Mouse (Mus musculus) ES-E14 (cell line): Measurements from ENCODE around the gene B430306N03Rik.

Experiments used
- CHD2 ChIP-seq: IDR thresholded peaks from 2 replicates; pipeline ENCODE4 v1.6.1; 2014; ENCODE audit warnings: mild to moderate bottlenecking, low read depth, low read length, inconsistent platforms
- HCFC1 ChIP-seq: IDR thresholded peaks from 2 replicates; pipeline ENCODE4 v1.6.1; 2012; ENCODE audit warnings: low read length, inconsistent platforms, borderline replicate concordance; ENCODE audit not compliant: insufficient read depth
- MAFK ChIP-seq: IDR thresholded peaks from 2 replicates; pipeline ENCODE4 v1.6.1; 2014; ENCODE audit warnings: mild to moderate bottlenecking, low read depth, low read length, inconsistent platforms; ENCODE audit not compliant: insufficient read depth
- ZNF384 ChIP-seq: IDR thresholded peaks from 2 replicates; pipeline ENCODE4 v1.6.1; 2012; ENCODE audit warnings: low read depth, low read length, inconsistent platforms

DNA sequence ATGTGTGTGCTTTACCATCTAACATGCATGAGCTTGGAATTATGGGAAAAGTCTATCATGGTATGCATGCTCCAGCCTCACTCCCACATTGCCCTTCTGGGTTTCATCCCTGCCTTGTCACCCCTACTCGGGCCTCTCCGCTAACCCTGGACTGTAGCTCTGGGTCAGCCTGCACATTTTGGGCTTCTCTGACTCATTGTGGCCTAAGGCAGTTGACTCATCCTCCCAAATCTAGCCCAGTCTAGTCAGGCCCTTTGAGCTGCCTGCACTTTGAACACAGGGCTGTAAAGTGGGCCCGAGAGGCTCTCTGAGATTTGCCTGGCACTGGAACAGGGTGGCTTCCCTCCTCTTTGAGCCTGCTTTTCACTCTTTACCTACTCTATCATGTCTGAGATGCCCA is 39.9 kb downstream of the B430306N03Rik start:
- TF ChIP-seq CHD2 (no peak), MAFK (no peak), ZNF384 (no peak), HCFC1 (no peak)
